Mouse (Mus musculus): ENCODE measurements around the gene Cd151.
A peak's percentile ranks its signal among the peaks of the same experiment; 100 is the strongest.

- TF ChIP-seq CTCF (IDR thresholded peaks at IDR 0.05; ENCODE audit: extremely low read depth, insufficient read depth, low read length) (no peak), POLR2A (IDR thresholded peaks at IDR 0.05; ENCODE audit: extremely low read depth, insufficient read depth, low read length) (0 out of 2 replicates have a peak, but pooled peaks have one; percentile 10)
Measured at GRCm38 (mm10) chr7:141426948-141427730, 40.1 kb upstream of the Cd151 start.
